Mouse (Mus musculus) adrenal gland, postnatal 10 days (tissue): ENCODE data around the gene Crocc. TPM values are rescaled to one million over a fixed set of nuclear protein-coding genes. Genes with fewer than 3 reads are reported as not detected.
A peak's percentile ranks its signal among the peaks of the same experiment; 100 is the strongest.

Experiments used
- DNase-seq: peaks from one replicate; pipeline ENCODE4 v3.0.0; 2021; ENCODE audit warnings: mixed read lengths
- total RNA-seq, 2 experiments: library from RNA; stranded (reverse); gene quantifications; 2 replicates each; pipeline ENCODE4 v1.2.3; 2021

Gene Crocc
- total RNA-seq, 2 experiments from 2014 or later = 6.7 to 13.2 TPM

DNA sequence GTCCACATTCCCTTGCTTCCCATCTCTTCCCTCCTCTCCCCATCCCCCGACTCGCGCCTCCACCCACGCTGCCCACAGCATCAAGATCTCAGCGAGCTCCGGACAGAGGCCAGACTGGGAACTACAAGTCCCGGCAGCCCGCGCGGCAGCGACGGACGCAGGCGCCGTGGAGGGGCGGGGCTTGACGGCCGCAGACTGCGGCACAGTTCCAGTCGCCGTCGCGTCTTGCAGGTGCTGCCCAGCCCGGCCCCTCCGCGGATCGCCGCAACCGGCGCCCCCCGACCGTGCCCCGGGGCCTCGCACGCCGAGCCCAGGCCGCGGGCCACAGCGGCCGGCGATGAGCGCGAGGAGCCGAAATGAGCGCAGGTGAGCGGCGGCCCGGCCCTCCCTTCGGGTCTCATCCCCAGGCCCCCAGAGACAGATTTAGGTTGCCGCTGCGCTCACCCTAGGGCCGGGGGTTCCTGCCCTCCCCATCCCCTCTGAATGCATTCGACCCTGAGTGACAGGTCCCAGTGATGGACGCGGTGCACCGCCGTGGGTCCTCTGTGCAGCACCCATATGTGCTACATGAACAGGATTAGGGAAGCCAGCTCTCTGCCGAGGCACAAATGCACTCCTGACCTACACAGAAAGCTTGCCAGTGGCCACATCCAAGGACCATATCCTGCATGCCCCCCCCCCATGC, 73.5 kb downstream of the Crocc start, which contains the start of gene Atp13a2:
Gene Atp13a2, plus strand, starts transcription at position 163 of the 685 bp plus-strand sequence.
- DNase-seq = peak; percentile 96

DNA sequence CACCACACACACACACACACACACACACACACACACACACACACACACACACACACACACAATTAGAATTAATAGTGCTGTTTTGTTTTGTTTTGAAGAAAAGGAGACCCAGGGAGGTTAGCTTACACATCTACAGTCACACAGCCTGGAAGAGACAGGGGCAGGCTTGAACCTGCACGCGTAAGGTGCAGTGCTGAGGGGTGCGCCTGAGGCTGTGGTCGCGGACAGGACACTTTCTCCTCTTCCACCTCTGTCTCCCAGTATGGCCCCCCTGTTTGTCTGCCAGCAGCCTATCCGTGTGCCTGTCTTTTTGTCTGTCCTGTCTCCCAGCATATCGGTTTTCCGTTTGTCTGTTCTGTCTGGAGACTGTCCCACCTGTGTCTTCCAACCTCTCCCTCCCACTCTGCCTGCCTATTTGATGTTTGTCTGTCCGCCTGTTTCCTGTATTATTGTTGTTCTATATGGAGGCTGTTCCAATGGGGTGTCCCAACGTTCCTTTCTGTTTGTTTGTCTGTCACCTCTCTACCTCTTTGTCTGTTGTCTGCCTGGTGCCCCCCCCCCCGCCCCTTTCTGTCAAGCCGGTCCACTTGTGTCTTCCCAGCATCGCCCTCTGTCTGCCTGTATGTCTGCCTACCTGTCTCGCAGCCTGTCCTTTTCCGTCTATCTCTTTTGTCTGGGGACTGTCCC, 74.2 kb downstream of the Crocc start:
- DNase-seq = no peak

DNA sequence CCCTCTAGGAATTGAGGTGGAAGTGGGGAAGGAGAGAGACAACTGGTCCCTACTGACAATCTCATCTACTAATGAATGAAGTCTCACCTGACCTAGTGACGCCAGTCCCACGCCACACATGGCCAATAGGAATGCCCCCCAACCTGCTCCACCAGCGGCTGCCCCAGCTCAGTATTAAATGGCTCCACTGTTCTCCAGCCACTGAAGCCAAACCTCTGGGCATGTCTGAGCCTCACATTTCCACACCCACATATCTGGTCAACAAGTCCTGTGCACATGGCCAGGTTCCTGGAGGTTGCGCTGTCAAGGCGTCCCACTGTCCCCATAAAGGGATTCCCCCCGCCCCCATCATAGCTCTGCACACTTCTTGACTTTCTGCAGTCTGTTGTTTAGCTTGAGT, 75.8 kb downstream of the Crocc start:
- no peak for DNase-seq

DNA sequence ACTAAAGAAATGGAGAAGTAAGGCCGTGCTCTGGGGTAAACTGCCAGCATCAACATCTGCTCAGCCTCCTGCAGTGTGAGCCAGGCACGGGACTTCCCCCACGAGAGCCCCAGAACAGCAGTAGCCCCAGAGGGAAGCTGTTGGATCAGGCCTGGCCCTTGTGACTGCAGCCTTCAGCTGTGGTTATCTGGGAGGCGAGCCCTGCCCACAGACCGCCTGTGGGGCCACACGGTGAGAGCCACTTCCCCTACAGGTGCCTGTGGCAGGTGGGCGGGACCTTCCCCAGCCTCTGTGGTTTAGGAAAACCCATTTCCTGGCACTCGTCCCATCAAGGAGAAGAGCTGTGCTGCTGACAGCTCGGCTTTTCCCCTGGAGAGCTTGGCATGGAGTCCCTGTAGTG, 76.9 kb downstream of the Crocc start:
- no peak for DNase-seq

DNA sequence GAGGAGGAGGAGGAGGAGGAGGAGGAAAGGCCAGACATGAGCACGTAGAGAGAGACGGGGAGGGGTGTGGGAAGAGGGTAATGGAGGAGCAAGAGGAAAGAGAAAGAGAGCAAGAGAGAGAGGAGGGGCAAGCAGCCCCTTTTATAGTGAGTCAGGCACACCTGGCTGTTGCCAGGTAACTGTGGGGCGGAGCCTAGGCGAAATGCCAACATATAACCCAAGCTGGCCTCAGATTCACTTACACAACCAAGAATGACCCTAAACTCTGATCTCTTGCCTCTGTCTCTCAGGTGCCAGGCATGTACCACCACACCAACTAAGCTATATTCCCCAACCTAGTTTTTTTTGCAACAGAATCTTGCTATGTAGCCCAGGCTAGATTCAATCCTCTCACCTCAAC, 77.5 kb downstream of the Crocc start:
- DNase-seq = no peak

DNA sequence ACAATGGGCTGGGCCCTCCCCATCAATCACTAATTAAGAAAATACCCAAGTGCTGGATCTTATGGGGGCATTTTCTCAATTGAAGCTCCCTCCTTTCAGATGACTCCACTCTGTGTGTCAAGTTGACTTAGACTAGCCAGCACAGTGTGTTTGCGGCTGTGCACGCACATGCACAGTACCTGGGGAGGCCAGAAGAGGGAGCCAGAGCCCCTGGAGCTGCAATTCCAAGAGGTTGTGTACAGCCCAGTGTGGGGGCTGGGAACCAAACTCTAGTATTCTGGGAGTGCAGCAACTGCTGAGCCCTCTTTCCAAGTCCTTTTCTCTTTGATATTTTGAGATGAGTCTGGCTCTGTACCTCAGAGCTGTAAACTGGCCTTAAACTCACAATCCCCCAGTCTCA, 78.7 kb downstream of the Crocc start:
- no peak for DNase-seq

DNA sequence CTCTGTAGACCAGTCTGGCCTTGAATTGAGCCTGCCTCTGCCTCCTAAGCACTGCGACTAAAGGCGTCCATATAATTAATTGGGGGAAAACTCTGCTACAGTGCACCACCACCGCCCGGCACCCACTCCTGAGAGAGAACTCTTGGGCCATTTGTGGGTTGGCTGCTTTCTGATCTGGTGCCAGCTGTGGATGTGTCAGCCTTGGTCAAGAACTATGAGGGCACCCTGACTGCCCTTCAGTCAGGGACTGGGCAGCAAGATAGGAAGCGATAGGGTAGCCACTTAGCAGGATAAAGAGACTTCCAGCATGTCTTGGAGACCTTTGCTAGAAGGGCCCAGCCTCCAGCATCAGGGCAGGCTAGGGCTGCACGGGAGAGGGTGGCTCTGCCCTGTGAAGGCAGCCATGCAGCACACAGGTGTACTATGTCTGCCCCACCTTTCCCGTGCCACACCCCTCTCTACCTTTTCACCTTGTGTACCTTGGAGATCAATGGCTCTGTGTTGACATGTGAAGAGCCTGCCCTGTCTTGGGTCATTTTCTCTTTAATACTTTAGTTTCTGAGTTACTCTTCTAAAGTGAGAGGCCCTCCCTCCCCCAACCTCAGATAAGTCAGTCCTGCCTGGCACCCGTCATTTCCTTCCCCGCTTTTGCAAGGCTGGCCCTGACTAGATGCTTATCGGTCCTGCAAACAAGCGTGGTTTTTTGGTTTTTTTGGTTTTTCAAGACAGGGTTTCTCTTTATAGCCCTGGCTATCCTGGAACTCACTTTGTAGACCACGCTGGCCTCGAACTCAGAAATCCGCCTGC, 82.3 kb downstream of the Crocc start:
- DNase-seq = peak; percentile 74

DNA sequence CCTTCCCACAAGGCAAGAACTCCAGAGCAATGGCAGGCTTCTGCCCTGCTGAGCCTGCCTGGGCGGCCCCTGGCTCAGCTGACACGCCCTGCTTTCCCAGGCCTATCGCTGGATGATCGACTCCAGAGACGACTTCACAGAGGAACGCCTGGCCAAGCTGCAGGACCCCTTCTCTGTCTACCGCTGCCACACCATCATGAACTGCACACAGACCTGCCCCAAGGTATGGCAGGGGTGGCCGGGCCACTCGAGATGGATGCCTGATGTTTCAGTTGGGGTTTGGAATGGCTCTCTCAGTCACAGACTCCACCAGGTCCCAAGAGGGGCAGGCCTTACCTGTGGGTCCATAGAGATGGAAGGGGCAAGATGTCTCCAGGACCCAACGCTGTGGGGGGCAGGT, 83.1 kb downstream of the Crocc start:
- no peak for DNase-seq

DNA sequence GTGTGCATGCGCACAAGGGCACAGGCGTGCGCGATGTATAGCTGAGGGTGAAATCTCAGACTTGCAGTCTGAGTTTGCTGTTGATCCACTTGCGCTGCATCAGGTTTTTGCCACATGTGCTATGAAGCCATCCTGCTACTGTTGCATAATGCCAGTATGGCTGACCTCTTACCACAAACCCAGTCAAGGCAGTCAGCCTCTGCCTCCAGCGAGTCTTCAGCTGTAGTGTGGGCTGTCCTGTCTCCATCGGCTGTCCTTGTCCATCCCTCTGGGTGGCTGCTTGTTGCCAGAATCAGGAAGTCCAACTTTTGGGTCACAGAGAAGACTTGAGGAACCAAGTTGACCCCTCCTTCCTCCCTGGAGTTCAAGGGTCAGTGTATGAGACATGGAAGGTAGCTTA, 85.0 kb downstream of the Crocc start:
- peak; percentile 37 for DNase-seq

DNA sequence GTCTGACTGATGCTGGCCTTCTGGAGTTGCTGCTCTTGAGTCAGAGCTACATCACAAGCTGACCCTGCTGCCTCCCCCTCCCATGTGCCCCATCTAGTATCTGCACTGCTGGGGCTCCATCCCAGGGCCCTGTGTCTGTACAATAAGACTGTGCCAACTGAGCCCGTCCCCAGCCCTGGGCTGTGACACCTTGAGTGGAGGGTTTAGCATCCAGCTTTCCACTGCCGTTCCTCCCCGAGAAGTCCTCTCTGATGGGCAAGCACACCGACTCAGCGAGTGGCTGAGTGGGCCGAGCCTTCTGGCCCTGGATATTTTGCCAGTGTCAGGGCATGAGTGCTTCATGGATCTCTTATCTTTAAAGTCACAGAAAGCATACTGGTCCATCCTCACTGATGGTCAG, 85.9 kb downstream of the Crocc start:
- no peak for DNase-seq

DNA sequence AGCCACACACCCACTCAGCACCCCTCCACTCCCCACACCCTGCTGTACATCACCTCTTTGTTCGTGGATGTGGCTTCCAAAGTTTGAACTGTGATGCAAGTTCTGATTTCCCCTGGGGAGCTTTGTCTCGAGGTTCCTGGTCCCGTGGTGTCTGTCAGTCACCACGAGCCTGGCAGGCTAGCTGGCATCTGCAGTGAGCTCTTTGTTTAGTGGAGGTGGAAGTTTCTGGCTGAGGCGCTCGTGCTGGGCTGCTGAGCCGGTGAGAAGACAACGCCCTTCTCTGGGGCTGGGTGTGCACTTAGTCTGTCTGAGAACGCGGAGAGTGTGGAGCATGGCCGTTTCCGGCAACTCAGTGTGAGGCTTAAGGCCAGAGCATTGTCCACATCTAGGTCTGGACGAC, 88.7 kb downstream of the Crocc start:
- no peak for DNase-seq

DNA sequence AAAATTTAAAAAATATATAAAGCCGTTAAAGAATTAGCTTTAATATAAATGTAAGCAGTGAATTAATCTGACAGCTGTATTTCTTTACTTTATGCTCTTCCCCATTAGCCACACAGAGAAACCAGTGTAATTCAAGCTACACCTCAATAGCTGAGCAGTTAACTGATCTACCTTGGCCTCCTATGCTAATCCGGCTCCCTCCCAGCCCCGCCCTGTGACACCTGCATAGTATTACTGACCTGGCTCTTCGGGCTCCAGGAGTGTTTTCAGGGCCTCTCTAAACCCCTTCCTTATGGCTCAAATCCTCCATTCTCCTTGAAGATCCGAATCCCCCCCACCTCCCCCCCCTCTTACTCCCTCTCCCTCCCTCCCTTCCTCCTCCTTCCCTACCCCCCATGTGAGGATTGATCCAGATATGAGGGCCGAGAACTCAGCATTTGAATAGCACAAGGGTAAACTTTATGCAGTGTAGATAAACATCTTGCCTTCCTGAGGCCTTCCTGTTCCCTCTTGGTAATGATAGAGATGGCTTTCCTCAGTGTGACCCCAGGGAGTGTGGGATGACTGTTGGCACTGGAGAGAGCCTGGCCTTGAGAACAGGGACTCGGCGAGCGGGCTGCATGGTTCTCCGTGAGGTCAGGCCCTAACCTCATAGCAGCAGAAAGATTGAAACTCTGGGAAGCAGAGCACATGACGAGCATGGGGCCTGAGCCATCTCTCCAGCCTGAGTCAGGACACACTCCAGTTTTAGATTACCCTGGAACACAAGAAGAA, 92.8 kb downstream of the Crocc start:
- DNase-seq = no peak

Other genes starting within 250 kb of the Crocc start
- under 1 TPM in 1 of 2 experiments, not detected in 1; 0.24 TPM for gene Padi3, start 249.9 kb downstream of the Crocc start, total RNA-seq
- gene Padi1, start 214.8 kb downstream of the Crocc start, total RNA-seq = not detected
- 1 to 10 TPM; 2.4 to 5.5 TPM for gene Padi2, start 154.2 kb downstream of the Crocc start, total RNA-seq
- 100 to 1,000 TPM; 722 to 784 TPM for gene Sdhb, start 99.3 kb downstream of the Crocc start, total RNA-seq
- 10 to 100 TPM; 31.9 to 39.9 TPM for gene Atp13a2, start 73.7 kb downstream of the Crocc start, total RNA-seq
- gene Mfap2, start 50.1 kb downstream of the Crocc start, total RNA-seq = 10 to 100 TPM; 46.9 to 50.7 TPM
- 10 to 100 TPM; 54.5 to 57.1 TPM for gene Necap2, start 17.8 kb upstream of the Crocc start, total RNA-seq
- not detected for gene Spata21, start 27.8 kb upstream of the Crocc start, total RNA-seq
- gene Szrd1, start 79.2 kb upstream of the Crocc start, total RNA-seq = 100 to 1,000 TPM; 111 to 115 TPM
- gene Fbxo42, start 87.4 kb upstream of the Crocc start, total RNA-seq = 10 to 100 TPM; 16.6 to 21.2 TPM
- gene Rsg1, start 153.4 kb upstream of the Crocc start, total RNA-seq = 1 to 10 TPM; 1.5 to 1.7 TPM
- 10 to 100 TPM; 29.0 to 31.0 TPM for gene Arhgef19, start 178.9 kb upstream of the Crocc start, total RNA-seq
- 10 to 100 TPM; 13.4 to 18.1 TPM for gene Epha2, start 240.7 kb upstream of the Crocc start, total RNA-seq